Mouse (Mus musculus): ENCODE measurements at regions not wholly inside any gene's neighbourhood (a gene's known extent, or its start where the extent isn't known, plus 50 kb on each side); places are given as distances from the start of the nearest gene placed in this dataset.

- TF ChIP-seq POLR2A (IDR thresholded peaks at IDR 0.05; ENCODE audit: insufficient read depth, low read depth, low read length) (no peak), CTCF (IDR thresholded peaks at IDR 0.05) (no peak), EP300 (IDR thresholded peaks at IDR 0.05; ENCODE audit: insufficient read depth, low read depth, low read length) (no peak)
Observed at GRCm38 (mm10) chr9:46473681-46474080, 153.9 kb upstream of the 4931429L15Rik start.
